Mouse (Mus musculus) kidney, adult 2 months (tissue): Measurements from ENCODE around the gene Prcp. TPM values are rescaled to one million over a fixed set of nuclear protein-coding genes. Genes with fewer than 3 reads are reported as not detected.

ENCODE experiments used
- DNase-seq: peaks from one replicate; pipeline ENCODE4 v3.0.0; 2021
- H3K27ac ChIP-seq: fragments of 200-500 bp; 2 replicates; pipeline ENCODE4 v1.5.1; 2012; ENCODE audit warnings: low read depth, low read length, control low read depth, inconsistent platforms; ENCODE audit not compliant: insufficient read depth
- H3K27me3 ChIP-seq: fragments of 200-500 bp; replicated peaks from 2 replicates; pipeline ENCODE4 v1.6.1; 2012; ENCODE audit warnings: mild to moderate bottlenecking, moderate library complexity, low read length, inconsistent platforms; ENCODE audit not compliant: control insufficient read depth, insufficient read depth
- H3K36me3 ChIP-seq: fragments of 200-500 bp; 2 replicates; pipeline ENCODE4 v1.6.1; 2012; ENCODE audit warnings: mild to moderate bottlenecking, moderate library complexity, low read length, inconsistent platforms; ENCODE audit not compliant: control insufficient read depth, insufficient read depth
- H3K4me1 ChIP-seq: fragments of 200-500 bp; 2 replicates; pipeline ENCODE4 v1.6.1; 2011; ENCODE audit warnings: low read length; ENCODE audit not compliant: control insufficient read depth, insufficient read depth
- H3K4me3 ChIP-seq: fragments of 200-500 bp; 2 replicates; pipeline ENCODE4 v1.5.1; 2011; ENCODE audit warnings: mild to moderate bottlenecking, low read depth, low read length, control low read depth; ENCODE audit not compliant: insufficient read depth
- CTCF ChIP-seq: fragments of 200-500 bp; conservative IDR thresholded peaks from 2 replicates; pipeline ENCODE4 v1.5.1; 2011; ENCODE audit warnings: low read depth, mild to moderate bottlenecking, control low read depth, low read length, moderate library complexity, mixed read lengths; ENCODE audit not compliant: insufficient read depth, insufficient read length
- POLR2A ChIP-seq: fragments of 200-500 bp; IDR thresholded peaks from one replicate; pipeline ENCODE4 v1.6.1; 2011; ENCODE audit warnings: low read depth, low read length, control low read depth
- WGBS: fragments of 180-500 bp; shearing (Covaris S2); methylation state at CpG from one replicate; pipeline ENCODE4 v1.1.7; 2018; 5-methylcytosine and 5-hydroxymethylcytosine counted together
- polyA plus RNA-seq: library from polyadenylated mRNA; depleted of rRNA; stranded (reverse); fragments of >200 nt; gene quantifications from 2 replicates; pipeline ENCODE4 v1.2.3, GENCODE M21; 2012

Gene Prcp
- polyA plus RNA-seq, 1 experiment = 37.2 TPM

DNA sequence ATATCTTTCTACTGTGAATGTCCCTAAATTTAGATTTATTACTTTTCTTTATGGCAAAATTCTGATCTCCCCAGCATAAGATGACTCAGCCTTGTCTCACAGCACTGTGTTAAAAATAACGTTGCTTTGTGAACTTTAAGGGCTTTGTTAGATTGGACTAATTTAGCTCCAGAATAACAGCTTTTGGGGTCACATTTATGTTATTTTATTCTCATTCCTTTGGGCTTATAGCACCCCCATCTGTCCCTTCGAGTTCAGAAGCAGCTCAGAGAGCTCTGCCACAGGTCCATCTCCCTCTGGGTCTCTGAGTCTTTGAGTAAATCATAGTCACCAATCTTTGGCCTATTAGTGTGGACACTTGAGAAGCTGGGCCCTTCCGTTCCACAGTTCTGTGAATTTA lies 36.4 kb upstream of the Prcp start:
- no peak overlapping the region for H3K4me3 ChIP-seq
- no peak for DNase-seq
- no peaks in the 10 kb centered on the region for H3K36me3 ChIP-seq
- no peaks in the 10 kb centered on the region for H3K27me3 ChIP-seq
- WGBS = 52% methylated on average over 3 of the region's 3 CpGs
- no peak overlapping the region for H3K27ac ChIP-seq
- no peaks in the 10 kb centered on the region for H3K4me1 ChIP-seq
- 0 out of 2 replicates have a peak, but pooled peaks have one; percentile 3 for TF ChIP-seq CTCF
- no peak for TF ChIP-seq POLR2A

- no peak for TF ChIP-seq CTCF
- no peak for TF ChIP-seq POLR2A
- H3K4me1 ChIP-seq = no peaks in the 10 kb centered on the region
- no peak overlapping the region for H3K4me3 ChIP-seq
- WGBS = 83% methylated on average over 2 of the region's 2 CpGs
- no peaks in the 10 kb centered on the region for H3K36me3 ChIP-seq
- DNase-seq = no peak
- H3K27ac ChIP-seq = no peak overlapping the region
- H3K27me3 ChIP-seq = no peaks in the 10 kb centered on the region
Observed at GRCm38 (mm10) chr7:92842254-92842653, 32.0 kb upstream of the Prcp start.

DNA sequence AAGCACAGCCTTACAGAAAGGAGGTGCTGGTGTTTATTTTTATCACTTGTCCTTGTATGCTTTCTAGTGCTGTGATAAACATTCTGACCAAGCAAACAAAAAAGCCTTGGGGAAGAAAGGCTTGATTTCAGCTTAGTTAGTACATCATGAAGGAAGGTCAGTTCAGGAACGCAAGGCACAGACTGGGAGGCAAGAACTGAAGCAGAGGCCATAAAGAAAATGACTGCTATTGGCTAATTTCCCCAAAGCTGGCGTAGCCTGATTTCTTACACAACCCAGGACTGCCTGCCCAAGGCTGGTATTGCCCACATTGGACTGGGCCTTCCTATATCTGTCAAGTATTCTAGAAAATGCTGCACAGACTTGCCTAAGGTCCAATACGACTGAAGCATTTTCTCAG lies 26.0 kb upstream of the Prcp start:
- DNase-seq = no peak
- Histone ChIP-seq H3K27me3 (no peaks in the 10 kb centered on the region), H3K27ac (no peak overlapping the region), H3K36me3 (no peaks in the 10 kb centered on the region), H3K4me1 (no peaks in the 10 kb centered on the region), H3K4me3 (no peak overlapping the region)
- 78% methylated on average over 3 of the region's 3 CpGs for WGBS
- TF ChIP-seq POLR2A = no peak
- TF ChIP-seq CTCF = no peak

DNA sequence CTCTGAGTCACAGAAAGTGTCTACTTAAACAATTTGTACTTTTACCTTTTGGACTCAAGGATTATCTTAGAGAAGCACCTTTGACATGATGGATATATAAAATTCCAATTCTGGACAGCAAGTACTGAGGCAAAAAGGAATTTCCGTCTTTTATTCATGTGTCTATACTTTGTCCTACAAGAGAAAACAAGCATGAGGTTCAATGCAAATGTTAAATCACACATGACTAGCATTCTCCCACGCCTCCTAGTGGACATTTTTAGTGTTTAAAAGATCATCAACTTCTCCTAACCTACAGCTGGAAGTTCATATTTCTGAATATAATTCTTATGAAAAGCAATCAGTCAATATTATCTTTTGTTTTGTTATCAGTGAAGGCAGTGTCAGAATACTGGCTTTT lies 7.7 kb upstream of the Prcp start:
- Histone ChIP-seq H3K27me3 (no peaks in the 10 kb centered on the region), H3K27ac (no peak overlapping the region), H3K36me3 (no peaks in the 10 kb centered on the region), H3K4me1 (no peaks in the 10 kb centered on the region), H3K4me3 (no peak overlapping the region)
- 22% methylated on average over 2 of the region's 2 CpGs for WGBS
- TF ChIP-seq CTCF (peak; percentile 11; the same call in 1 of the 2 replicates), POLR2A (no peak)
- DNase-seq = peak; percentile 47

GRCm38 (mm10) chr7:92870161-92870560 lies 4.1 kb upstream of the Prcp start:
- DNase-seq = no peak
- Histone ChIP-seq H3K4me1 (no peaks in the 10 kb centered on the region), H3K4me3 (no peak overlapping the region), H3K27ac (no peak overlapping the region), H3K36me3 (no peaks in the 10 kb centered on the region), H3K27me3 (no peaks in the 10 kb centered on the region)
- 40% methylated on average over 3 of the region's 3 CpGs for WGBS
- 0 out of 2 replicates have a peak, but pooled peaks have one; percentile 16 for TF ChIP-seq CTCF
- TF ChIP-seq POLR2A = no peak

DNA sequence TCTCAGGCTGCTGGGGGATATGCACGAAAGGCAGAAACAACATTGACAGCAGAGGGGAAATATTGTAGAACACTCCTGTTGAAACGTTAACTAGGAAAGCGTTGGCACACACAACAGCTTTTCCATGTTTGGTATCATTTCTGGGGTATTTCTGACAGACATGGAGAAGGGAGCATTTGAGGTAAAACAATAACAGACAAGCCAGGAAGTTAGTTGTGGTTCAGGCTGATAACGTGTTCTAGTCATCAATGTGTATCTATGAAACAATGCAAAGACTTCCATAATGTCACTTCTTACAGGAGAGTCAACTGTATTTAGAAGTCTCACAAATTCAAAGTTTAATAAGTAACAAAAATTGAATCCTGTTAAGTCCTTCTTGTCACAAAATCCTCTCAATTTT lies 2.7 kb upstream of the Prcp start:
- no peak overlapping the region for H3K27ac ChIP-seq
- TF ChIP-seq POLR2A (no peak), CTCF (no peak)
- no peaks in the 10 kb centered on the region; the same call in 1 of the 2 replicates for H3K4me1 ChIP-seq
- no peaks in the 10 kb centered on the region for H3K27me3 ChIP-seq
- 73% methylated on average over 4 of the region's 4 CpGs for WGBS
- H3K36me3 ChIP-seq = no peaks in the 10 kb centered on the region
- H3K4me3 ChIP-seq = no peak overlapping the region
- DNase-seq = no peak

DNA sequence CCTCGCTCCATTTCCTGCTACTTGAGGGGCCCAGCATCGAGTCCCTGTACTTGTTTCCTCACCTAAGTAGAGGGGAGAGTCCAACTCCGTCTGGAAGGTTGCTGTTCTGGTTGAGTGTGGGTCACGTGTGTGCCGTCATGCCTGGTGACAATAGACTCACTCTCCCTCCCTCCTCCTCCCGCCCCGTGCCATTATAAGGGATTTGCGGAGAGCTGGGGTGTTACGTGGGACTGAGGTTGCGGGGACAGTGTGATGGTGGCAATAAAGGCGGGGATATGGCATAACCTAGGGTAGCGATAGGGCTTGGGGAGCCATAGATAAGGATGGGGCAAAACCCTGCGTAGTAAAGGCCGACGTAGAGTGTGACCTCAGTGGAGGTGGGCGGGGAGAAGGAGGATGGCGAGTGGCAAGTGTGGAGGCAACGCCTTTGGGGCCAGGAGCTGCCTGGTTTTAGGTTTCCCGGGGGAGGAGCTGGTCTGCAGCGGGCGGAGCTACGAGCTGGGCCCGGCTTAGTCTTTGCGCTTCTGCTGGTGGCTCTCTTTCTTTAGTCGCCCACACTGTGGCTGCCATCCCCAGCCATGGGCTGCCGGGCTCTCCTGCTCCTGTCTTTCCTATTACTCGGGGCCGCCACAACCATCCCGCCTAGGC lies 615 bp downstream of the Prcp start:
- TF ChIP-seq CTCF (no peak), POLR2A (peak; percentile 59)
- no peaks in the 10 kb centered on the region for H3K27me3 ChIP-seq
- peaks cover 15% of the 10 kb centered on the region; the same call in 1 of the 2 replicates for H3K4me1 ChIP-seq
- H3K4me3 ChIP-seq = peak overlapping the region; percentile 85
- DNase-seq = peak; percentile 95
- under 1% methylated on average over 29 of the region's 29 CpGs for WGBS
- no peaks in the 10 kb centered on the region for H3K36me3 ChIP-seq
- H3K27ac ChIP-seq = peak overlapping the region; percentile 88
